Mouse (Mus musculus): ENCODE results near the gene Trim56.
A peak's percentile ranks its signal among the peaks of the same experiment; 100 is the strongest.

Trim56 gene

GRCm38 (mm10) chr5:137108111-137108510, 7.9 kb downstream of the Trim56 start:
- DNase-seq (ENCODE audit: low spot score) = no peak

GRCm38 (mm10) chr5:137107670-137108069, 8.3 kb downstream of the Trim56 start:
- no peak for DNase-seq (ENCODE audit: low spot score)

- DNase-seq (ENCODE audit: low spot score) = peak; percentile 89
Observed at GRCm38 (mm10) chr5:137107024-137107423, 9.0 kb downstream of the Trim56 start.

GRCm38 (mm10) chr5:137106434-137106833, 9.6 kb downstream of the Trim56 start:
- no peak for DNase-seq (ENCODE audit: low spot score)

GRCm38 (mm10) chr5:137103969-137104368, 12.0 kb downstream of the Trim56 start:
- DNase-seq (ENCODE audit: low spot score) = no peak

GRCm38 (mm10) chr5:137102575-137103522, 13.2 kb downstream of the Trim56 start:
- DNase-seq (ENCODE audit: low spot score) = no peak

GRCm38 (mm10) chr5:137102078-137102477, 13.9 kb downstream of the Trim56 start:
- no peak for DNase-seq (ENCODE audit: low spot score)

- DNase-seq (ENCODE audit: low spot score) = no peak
Observed at GRCm38 (mm10) chr5:137100660-137101059, 15.3 kb downstream of the Trim56 start.

- no peak for DNase-seq (ENCODE audit: low spot score)
Observed at GRCm38 (mm10) chr5:137098418-137098817, 17.6 kb downstream of the Trim56 start.

GRCm38 (mm10) chr5:137096037-137096436, 20.0 kb downstream of the Trim56 start:
- DNase-seq (ENCODE audit: low spot score) = no peak

- no peak for DNase-seq (ENCODE audit: low spot score)
Observed at GRCm38 (mm10) chr5:137095135-137095534, 20.9 kb downstream of the Trim56 start.

- no peak for DNase-seq (ENCODE audit: low spot score)
Observed at GRCm38 (mm10) chr5:137093720-137094119, 22.3 kb downstream of the Trim56 start.

- no peak for DNase-seq (ENCODE audit: low spot score)
Observed at GRCm38 (mm10) chr5:137091560-137091959, 24.4 kb downstream of the Trim56 start.

GRCm38 (mm10) chr5:137090870-137091269, 25.1 kb downstream of the Trim56 start:
- no peak for DNase-seq (ENCODE audit: low spot score)

- DNase-seq (ENCODE audit: low spot score) = no peak
Observed at GRCm38 (mm10) chr5:137087410-137087809, 28.6 kb downstream of the Trim56 start.

GRCm38 (mm10) chr5:137085731-137086130, 30.3 kb downstream of the Trim56 start:
- no peak for DNase-seq (ENCODE audit: low spot score)

- no peak for DNase-seq (ENCODE audit: low spot score)
Observed at GRCm38 (mm10) chr5:137085021-137085420, 31.0 kb downstream of the Trim56 start.

- DNase-seq (ENCODE audit: low spot score) = no peak
Observed at GRCm38 (mm10) chr5:137083051-137083450, 33.0 kb downstream of the Trim56 start.

GRCm38 (mm10) chr5:137079849-137080248, 36.2 kb downstream of the Trim56 start:
- DNase-seq (ENCODE audit: low spot score) = no peak

GRCm38 (mm10) chr5:137078616-137079015, 37.4 kb downstream of the Trim56 start:
- DNase-seq (ENCODE audit: low spot score) = no peak

GRCm38 (mm10) chr5:137078041-137078440, 38.0 kb downstream of the Trim56 start:
- DNase-seq (ENCODE audit: low spot score) = no peak

GRCm38 (mm10) chr5:137077187-137077586, 38.8 kb downstream of the Trim56 start:
- no peak for DNase-seq (ENCODE audit: low spot score)

- no peak for DNase-seq (ENCODE audit: low spot score)
Observed at GRCm38 (mm10) chr5:137076191-137076930, 39.6 kb downstream of the Trim56 start.

Data from layer of hippocampus, adult 9-10 months (tissue).